Mouse (Mus musculus): ENCODE data around the gene Igfbp4.
A peak's percentile ranks its signal among the peaks of the same experiment; 100 is the strongest.

Igfbp4 gene

GRCm38 (mm10) chr11:99041051-99041729 lies at the start of gene Igfbp4:
Igfbp4 (plus strand) TSS chr11:99041244.
- DNase-seq: peak; percentile 79

GRCm38 (mm10) chr11:98995987-98996386 lies 45.1 kb upstream of the Igfbp4 start:
- DNase-seq: no peak

- DNase-seq: no peak
These were observed 43.4 kb upstream of the Igfbp4 start for GRCm38 (mm10) chr11:98997659-98998058.

- no peak for DNase-seq
These were observed 42.3 kb upstream of the Igfbp4 start for GRCm38 (mm10) chr11:98998776-98999175.

- no peak for DNase-seq
These were observed 41.8 kb upstream of the Igfbp4 start for GRCm38 (mm10) chr11:98999243-98999642.

- DNase-seq: no peak
These were observed 34.3 kb upstream of the Igfbp4 start for GRCm38 (mm10) chr11:99006788-99007187.

GRCm38 (mm10) chr11:99010124-99010523 lies 30.9 kb upstream of the Igfbp4 start:
- no peak for DNase-seq

- no peak for DNase-seq
These were observed 30.3 kb upstream of the Igfbp4 start for GRCm38 (mm10) chr11:99010706-99011105.

GRCm38 (mm10) chr11:99013856-99014255 lies 27.2 kb upstream of the Igfbp4 start:
- DNase-seq: no peak

GRCm38 (mm10) chr11:99019844-99020243 lies 21.2 kb upstream of the Igfbp4 start:
- no peak for DNase-seq

GRCm38 (mm10) chr11:99022384-99022933 lies 18.6 kb upstream of the Igfbp4 start:
- no peak for DNase-seq

- no peak for DNase-seq
These were observed 17.9 kb upstream of the Igfbp4 start for GRCm38 (mm10) chr11:99023094-99023493.

- peak; percentile 88 for DNase-seq
These were observed 17.3 kb upstream of the Igfbp4 start, which contains the start of gene Top2a for GRCm38 (mm10) chr11:99023500-99024467. Top2a (minus strand) TSS chr11:99024189.

GRCm38 (mm10) chr11:99024468-99025134 lies 16.4 kb upstream of the Igfbp4 start:
- DNase-seq: no peak

GRCm38 (mm10) chr11:99025878-99026277 lies 15.2 kb upstream of the Igfbp4 start:
- DNase-seq: no peak

GRCm38 (mm10) chr11:99026899-99027440 lies 14.1 kb upstream of the Igfbp4 start:
- no peak for DNase-seq

GRCm38 (mm10) chr11:99035350-99035749 lies 5.7 kb upstream of the Igfbp4 start:
- DNase-seq: peak; percentile 14

- DNase-seq: no peak
These were observed 4.8 kb upstream of the Igfbp4 start for GRCm38 (mm10) chr11:99036254-99036653.

- peak; percentile 74 for DNase-seq
These were observed 1.3 kb upstream of the Igfbp4 start for GRCm38 (mm10) chr11:99039782-99040181.

- DNase-seq: no peak
These were observed 584 bp upstream of the Igfbp4 start for GRCm38 (mm10) chr11:99040346-99040974.

GRCm38 (mm10) chr11:99041841-99042780 lies 1.1 kb downstream of the Igfbp4 start:
- no peak for DNase-seq
